Mouse (Mus musculus) cerebellum, adult 2 months (tissue): Measurements from ENCODE around the gene 4931409K22Rik.

ENCODE experiments used
- CTCF ChIP-seq: fragments of 200-500 bp; IDR thresholded peaks from 2 replicates; pipeline ENCODE4 v1.5.1; 2011; ENCODE audit warnings: low read depth, mild to moderate bottlenecking, control low read depth, low read length, moderate library complexity, borderline replicate concordance; ENCODE audit not compliant: insufficient read depth
- POLR2A ChIP-seq: fragments of 200-500 bp; IDR thresholded peaks from 2 replicates; pipeline ENCODE4 v1.6.1; 2011; ENCODE audit warnings: low read length, control low read depth, borderline replicate concordance; ENCODE audit not compliant: insufficient read depth

DNA sequence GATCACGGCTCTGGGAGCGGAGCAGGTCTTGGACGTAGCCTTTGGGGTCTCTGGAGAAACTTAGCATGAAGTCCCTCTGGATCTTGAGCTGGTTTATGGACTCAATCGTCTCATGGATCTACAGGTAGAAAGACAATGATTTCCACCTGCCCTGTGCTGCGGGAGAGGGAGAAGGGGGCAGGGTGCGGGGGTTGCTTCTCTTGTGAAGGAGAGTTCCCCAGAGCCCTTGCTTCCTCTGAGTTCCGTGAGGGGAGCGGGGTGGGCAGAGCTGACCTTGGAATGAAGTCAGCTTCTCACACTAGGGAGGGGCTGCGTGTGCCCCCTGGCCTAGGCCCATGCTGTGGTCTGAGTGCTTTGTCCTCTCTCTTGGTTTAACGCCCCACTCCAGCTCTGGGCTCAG, 36.6 kb upstream of the 4931409K22Rik start:
- TF ChIP-seq CTCF: no peak
- TF ChIP-seq POLR2A: no peak
